Mouse (Mus musculus) liver, postnatal 0 days (tissue): ENCODE results near the gene Ltc4s. TPM values are rescaled to one million over a fixed set of nuclear protein-coding genes. Genes with fewer than 3 reads are reported as not detected.

Experiments used
- ATAC-seq: fragments of 200-750 bp; cut with Nextera tagmentation; 2 replicates; pipeline ENCODE4 v1.8.0; 2017; ENCODE audit warnings: mild to moderate bottlenecking, moderate library complexity
- DNase-seq: peaks from one replicate; pipeline ENCODE4 v3.0.0-alpha.2; 2016
- H3K27ac ChIP-seq: fragments of 300-500 bp; sonication (generic); 2 replicates; pipeline ENCODE4 v1.5.1; 2014; ENCODE audit warnings: antibody characterized with exemption, moderate library complexity, mild to moderate bottlenecking, low read depth
- H3K27me3 ChIP-seq: fragments of 300-500 bp; sonication (generic); 2 replicates; pipeline ENCODE4 v1.6.1; 2014; ENCODE audit warnings: low read length, control low read depth, mixed read lengths; ENCODE audit not compliant: insufficient read depth
- H3K36me3 ChIP-seq: fragments of 300-500 bp; sonication (generic); replicated peaks from 2 replicates; pipeline ENCODE4 v1.6.1; 2014; ENCODE audit warnings: mild to moderate bottlenecking, control low read depth, low read length, moderate library complexity, mixed read lengths; ENCODE audit not compliant: insufficient read depth
- H3K4me1 ChIP-seq: fragments of 300-500 bp; sonication (generic); 2 replicates; pipeline ENCODE4 v1.6.1; 2014; ENCODE audit warnings: antibody characterized with exemption, mild to moderate bottlenecking, control low read depth; ENCODE audit not compliant: insufficient read depth
- H3K4me2 ChIP-seq: fragments of 300-500 bp; sonication (generic); 2 replicates; pipeline ENCODE4 v1.6.1; 2014; ENCODE audit warnings: low read depth, mild to moderate bottlenecking, low read length, moderate library complexity, mixed read lengths
- H3K4me3 ChIP-seq: fragments of 300-500 bp; sonication (generic); 2 replicates; pipeline ENCODE4 v1.5.1; 2014; ENCODE audit warnings: low read depth, low read length
- H3K9ac ChIP-seq: fragments of 300-500 bp; sonication (generic); replicated peaks from 2 replicates; pipeline ENCODE4 v1.6.1; 2014; ENCODE audit warnings: mild to moderate bottlenecking, moderate library complexity
- H3K9me3 ChIP-seq: fragments of 300-500 bp; sonication (generic); 2 replicates; pipeline ENCODE4 v1.6.1; 2016; ENCODE audit warnings: mild to moderate bottlenecking, control low read depth, low read length, mixed read lengths
- CTCF ChIP-seq: sonication (generic); IDR thresholded peaks from 2 replicates; pipeline ENCODE4 v1.5.1; 2016; ENCODE audit warnings: antibody characterized with exemption, low read depth
- EP300 ChIP-seq: IDR thresholded peaks from 2 replicates; pipeline ENCODE4 v1.6.1; 2016; ENCODE audit warnings: antibody characterized with exemption, low read depth, mild to moderate bottlenecking
- WGBS: fragments of 180-500 bp; shearing (Covaris S2); extraction: QIAGEN DNeasy Blood & Tissue Kit; methylation state at CpG from one replicate; pipeline ENCODE4 v1.1.7; 2014; ENCODE audit not compliant: insufficient replicate concordance; 5-methylcytosine and 5-hydroxymethylcytosine counted together
- microRNA-seq: library from miRNA; unstranded; fragments of <30 nt; microRNA quantifications from one replicate; pipeline ENCODE4, GENCODE M21; 2016
- polyA plus RNA-seq: library from polyadenylated mRNA; unstranded; fragments of >200 nt; fragmentation: Nextera tagmentation; extraction: Ambion mirVana; gene quantifications from 2 replicates; pipeline ENCODE4 v1.2.1, GENCODE M21; 2015

The Ltc4s gene
- polyA plus RNA-seq, 1 experiment from 2014 or later: 0.68 TPM

- DNase-seq (no peak), ATAC-seq (no peak)
Observed at GRCm38 (mm10) chr11:50192278-50192677, 46.1 kb downstream of the Ltc4s start.

GRCm38 (mm10) chr11:50190362-50190761 lies 48.1 kb downstream of the Ltc4s start:
- TF ChIP-seq EP300: no peak
- TF ChIP-seq CTCF: no peak
- no peak for DNase-seq
- H3K4me3 ChIP-seq: no peak overlapping the region
- no peaks in the 10 kb centered on the region for H3K9me3 ChIP-seq
- H3K9ac ChIP-seq: no peak overlapping the region
- no peak overlapping the region for H3K4me2 ChIP-seq
- H3K27me3 ChIP-seq: no peaks in the 10 kb centered on the region
- no peaks in the 10 kb centered on the region for H3K36me3 ChIP-seq
- peaks cover 15% of the 10 kb centered on the region for H3K4me1 ChIP-seq
- ATAC-seq: no peak
- 74% methylated on average over 4 of the region's 4 CpGs for WGBS
- no peak overlapping the region for H3K27ac ChIP-seq

More at GRCm38 (mm10) chr11:50192278-50192677, 46.1 kb downstream of the Ltc4s start:
- H3K4me1 ChIP-seq: peaks cover 15% of the 10 kb centered on the region
- no peak overlapping the region for H3K4me3 ChIP-seq
- no peak overlapping the region for H3K4me2 ChIP-seq
- WGBS: 76% methylated on average over 3 of the region's 3 CpGs
- no peak overlapping the region for H3K27ac ChIP-seq
- no peaks in the 10 kb centered on the region for H3K36me3 ChIP-seq
- H3K9me3 ChIP-seq: no peaks in the 10 kb centered on the region
- no peak overlapping the region for H3K9ac ChIP-seq
- TF ChIP-seq EP300: no peak
- no peaks in the 10 kb centered on the region for H3K27me3 ChIP-seq

- H3K9ac ChIP-seq: no peak overlapping the region
- peaks cover 17% of the 10 kb centered on the region for H3K4me1 ChIP-seq
- H3K9me3 ChIP-seq: no peaks in the 10 kb centered on the region
- peak overlapping the region; percentile 45 for H3K4me2 ChIP-seq
- H3K36me3 ChIP-seq: no peaks in the 10 kb centered on the region
- no peak overlapping the region for H3K4me3 ChIP-seq
- H3K27me3 ChIP-seq: no peaks in the 10 kb centered on the region
- DNase-seq (peak; percentile 58), ATAC-seq (peak; percentile 67)
- H3K27ac ChIP-seq: peak overlapping the region; percentile 61; the same call in 1 of the 2 replicates
- TF ChIP-seq CTCF: no peak
- no peak for TF ChIP-seq EP300
- WGBS: 59% methylated on average over 7 of the region's 7 CpGs
Observed at GRCm38 (mm10) chr11:50188682-50189081, 49.7 kb downstream of the Ltc4s start.

Small RNA genes within 50 kb of the gene (microRNA-seq; reads per million reads assigned to microRNA genes)
- not detected for gene Mir6919

Other genes starting within 250 kb of the Ltc4s start
- 75.0 and 82.0 TPM in 2 replicates for gene Rnf130, start 213.3 kb downstream of the Ltc4s start, polyA plus RNA-seq
- 8.9 and 9.1 TPM in 2 replicates for gene Tbc1d9b, start 107.2 kb downstream of the Ltc4s start, polyA plus RNA-seq
- 5.0 and 5.1 TPM in 2 replicates for gene Mrnip, start 64.2 kb downstream of the Ltc4s start, polyA plus RNA-seq
- gene Sqstm1, start 27.8 kb downstream of the Ltc4s start, polyA plus RNA-seq: 154 and 172 TPM in 2 replicates
- 17.2 and 18.6 TPM in 2 replicates for gene Mgat4b, start 27.7 kb downstream of the Ltc4s start, polyA plus RNA-seq
- gene Maml1, start 53.7 kb upstream of the Ltc4s start, polyA plus RNA-seq: 1.6 TPM in 2 replicates
- gene Canx, start 87.1 kb upstream of the Ltc4s start, polyA plus RNA-seq: 125 and 130 TPM in 2 replicates
- gene Cby3, start 115.8 kb upstream of the Ltc4s start, polyA plus RNA-seq: 0.21 TPM in 1 of 2 replicates, not detected in the other
- 70.1 and 71.1 TPM in 2 replicates for gene Hnrnph1, start 138.4 kb upstream of the Ltc4s start, polyA plus RNA-seq
- 7.1 and 7.9 TPM in 2 replicates for gene Rufy1, start 192.5 kb upstream of the Ltc4s start, polyA plus RNA-seq